15 mouse cellular contexts compared by ENCODE assay signal in genomic region chr9:71004631-71005030, GRCm38 (mm10). TPM values are rescaled to one million over a fixed set of nuclear protein-coding genes. Genes with fewer than 3 reads are reported as not detected.
"Had no signal": no experiment of that assay in that cellular context is flagged by ENCODE, and none has a peak within 500 bp of the region (broad histone marks: within the 10 kb centered on the region; RNA-seq: fewer than 3 reads in every experiment).

No protein-coding gene starts in this region.

- DNase-seq: gastrocnemius, adult 2 months; gastrocnemius, postnatal 10 days; gastrocnemius, postnatal 25 days; heart, adult 18-20 months; heart, postnatal 10 days; heart, postnatal 4 days; kidney, adult 18-20 months; kidney, adult 8-10 months; kidney, postnatal 25 days; liver had no signal

RNA-seq across cellular contexts. Expression of gene Lipc, which starts 52.6 kb away (rescaled TPM):
- polyA plus RNA-seq: hindbrain, embryonic 10.5 days; inflammation-experienced regulatory T-cells, adult 6 months; intestine, postnatal 0 days; limb, embryonic 10.5 days; limb, embryonic 12.5 days had no signal
